ENCODE assay signal across 12 mouse cellular contexts in the genomic region with DNA sequence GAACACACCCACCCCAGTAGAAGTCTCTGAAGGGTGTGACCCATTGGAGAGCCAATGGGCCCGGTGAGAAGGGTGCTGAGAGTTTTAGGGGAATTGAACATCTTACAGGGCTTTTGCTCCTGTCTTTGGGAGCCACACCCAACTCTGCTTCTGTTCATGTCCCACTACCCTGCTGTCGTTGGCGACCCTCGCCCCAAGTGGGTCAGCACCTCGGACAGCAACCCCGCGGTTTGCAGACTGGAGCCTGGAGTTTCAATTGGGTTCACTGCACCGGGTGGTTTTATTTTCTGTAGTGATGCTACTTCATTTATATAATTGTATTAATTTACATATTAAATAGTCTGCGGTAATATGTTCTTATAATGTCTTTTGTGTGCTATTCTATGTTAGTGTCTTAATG. TPM values are rescaled to one million over a fixed set of nuclear protein-coding genes. Genes with fewer than 3 reads are reported as not detected.
A peak's percentile ranks its signal among the peaks of the same experiment; 100 is the strongest.
DNase-seq lines count a peak whose midpoint lies in the region; ATAC-seq lines count a peak whose summit lies in the region.
"Had no signal": no experiment of that assay in that cellular context is flagged by ENCODE, and none has a peak within 500 bp of the region (broad histone marks: within the 10 kb centered on the region; RNA-seq: fewer than 3 reads in every experiment).

No protein-coding gene starts in this region.

- intact Hi-C loops in left cerebral cortex, postnatal 14 days (cut with DNase I), result no loop called here

- peak; percentile 51 for DNase-seq in kidney, postnatal 10 days
- DNase-seq in embryo, embryonic 11 days, result peak; percentile 70
- peak; percentile 60 for DNase-seq in hindbrain, embryonic 11.5 days (ENCODE audit: low spot score)
- no peak for DNase-seq in lung, postnatal 36 days
- DNase-seq in left cerebral cortex, postnatal 14 days (ENCODE audit: low spot score in 2 of 2), result no peak
- no peak for DNase-seq in adrenal gland, adult 8-10 months
- DNase-seq: kidney, adult 8-10 months; liver, embryonic 13.5 days had no signal

- H3K27ac ChIP-seq in kidney, embryonic 14.5 days (ENCODE audit: low read depth, low read length), result no peak overlapping the region
- H3K27ac ChIP-seq in hindbrain, embryonic 11.5 days (ENCODE audit: low read depth, low read length), result peak overlapping the region; percentile 96
- H3K27ac ChIP-seq in midbrain, embryonic 15.5 days, result peak overlapping the region; percentile 98
- H3K27ac ChIP-seq: liver, embryonic 13.5 days had no signal

- no peak overlapping the region for H3K9ac ChIP-seq in kidney, embryonic 14.5 days (ENCODE audit: low read depth, low read length)
- peak overlapping the region; percentile 95 for H3K9ac ChIP-seq in hindbrain, embryonic 11.5 days (ENCODE audit: low read depth, low read length)
- H3K9ac ChIP-seq in midbrain, embryonic 15.5 days, result peak overlapping the region; percentile 94
- H3K9ac ChIP-seq: liver, embryonic 13.5 days had no signal

- no peaks in the 10 kb centered on the region for H3K9me3 ChIP-seq in kidney, embryonic 14.5 days (ENCODE audit: control insufficient read depth, low read length)
- H3K9me3 ChIP-seq in hindbrain, embryonic 11.5 days (ENCODE audit: control insufficient read depth, low read length), result no peaks in the 10 kb centered on the region
- H3K9me3 ChIP-seq in midbrain, embryonic 15.5 days, result no peaks in the 10 kb centered on the region
- H3K9me3 ChIP-seq: liver, embryonic 13.5 days had no signal

- H3K27me3 ChIP-seq in kidney, embryonic 14.5 days (ENCODE audit: control insufficient read depth, insufficient read depth, low read length), result peaks cover 44% of the 10 kb centered on the region
- peaks cover 10% of the 10 kb centered on the region; the same call in 1 of the 2 replicates for H3K27me3 ChIP-seq in hindbrain, embryonic 11.5 days (ENCODE audit: control insufficient read depth, insufficient read depth, low read length)
- H3K27me3 ChIP-seq in midbrain, embryonic 15.5 days (replicated peaks), result no peaks in the 10 kb centered on the region

- H3K4me1 ChIP-seq in kidney, embryonic 14.5 days (ENCODE audit: control insufficient read depth, insufficient read depth, low read length), result peaks cover 6% of the 10 kb centered on the region; the same call in 1 of the 2 replicates
- peaks cover 2% of the 10 kb centered on the region for H3K4me1 ChIP-seq in hindbrain, embryonic 11.5 days (replicated peaks; ENCODE audit: control insufficient read depth, insufficient read depth, low read length)
- peaks cover 43% of the 10 kb centered on the region for H3K4me1 ChIP-seq in midbrain, embryonic 15.5 days

- WGBS in kidney, embryonic 14.5 days, result 11% methylated on average over 9 of the region's 9 CpGs
- WGBS in hindbrain, embryonic 11.5 days, result 13% methylated on average over 9 of the region's 9 CpGs
- WGBS in midbrain, embryonic 15.5 days, result 8% methylated on average over 9 of the region's 9 CpGs

- H3K4me2 ChIP-seq in kidney, embryonic 14.5 days (replicated peaks; ENCODE audit: low read depth, low read length), result no peak overlapping the region
- peak overlapping the region; percentile 74 for H3K4me2 ChIP-seq in hindbrain, embryonic 11.5 days (replicated peaks; ENCODE audit: low read depth, low read length)
- H3K4me2 ChIP-seq in midbrain, embryonic 15.5 days, result peak overlapping the region; percentile 95
- H3K4me2 ChIP-seq: liver, embryonic 13.5 days had no signal

- no peak for ATAC-seq in kidney, embryonic 14.5 days (ENCODE audit: low FRiP score, low TSS enrichment)
- ATAC-seq in hindbrain, embryonic 11.5 days (ENCODE audit: low FRiP score), result no peak
- no peak for ATAC-seq in midbrain, embryonic 15.5 days (replicated peaks)

- H3K4me3 ChIP-seq in kidney, embryonic 14.5 days (ENCODE audit: low read length), result no peak overlapping the region
- H3K4me3 ChIP-seq in hindbrain, embryonic 11.5 days (ENCODE audit: low read depth, low read length), result peak overlapping the region; percentile 86
- peak overlapping the region; percentile 74 for H3K4me3 ChIP-seq in midbrain, embryonic 15.5 days
- H3K4me3 ChIP-seq: liver, embryonic 13.5 days had no signal

- H3K36me3 ChIP-seq in kidney, embryonic 14.5 days (ENCODE audit: control insufficient read depth, insufficient read depth, low read length), result no peaks in the 10 kb centered on the region
- H3K36me3 ChIP-seq in hindbrain, embryonic 11.5 days (ENCODE audit: control insufficient read depth, insufficient read depth, low read length), result peaks cover 5% of the 10 kb centered on the region; the same call in 1 of the 2 replicates
- H3K36me3 ChIP-seq in midbrain, embryonic 15.5 days (replicated peaks), result peaks cover 14% of the 10 kb centered on the region; the same call in 1 of the 2 replicates
- H3K36me3 ChIP-seq: liver, embryonic 13.5 days had no signal

RNA-seq across cellular contexts. Expression of a gene that starts 3.0 kb away (rescaled TPM):
- 1.2 and 1.9 TPM in 2 replicates for polyA plus RNA-seq in kidney, embryonic 14.5 days (2014; fragmentation: Nextera tagmentation; extraction: Ambion mirVana)
- 950 and 1,011 TPM in 2 replicates for polyA plus RNA-seq in hindbrain, embryonic 11.5 days (2014; fragmentation: Nextera tagmentation; extraction: Ambion mirVana)
- 2,127 and 2,170 TPM in 2 replicates for polyA plus RNA-seq in midbrain, embryonic 15.5 days (2015; fragmentation: Nextera tagmentation; extraction: Ambion mirVana)
- 100 to 1,000 TPM; 691 to 709 TPM for total RNA-seq in left cerebral cortex, postnatal 14 days (2021)
- 1 to 10 TPM; 2.9 to 9.7 (median 6.6) TPM for total RNA-seq in adrenal gland, adult 8-10 months (2022)
- total RNA-seq: neutrophil, adult 5-6 weeks had no signal

RNA-seq across cellular contexts. Expression of a gene that starts 7.3 kb away (rescaled TPM):
- not detected in 2 replicates for polyA plus RNA-seq in kidney, embryonic 14.5 days (2014; fragmentation: Nextera tagmentation; extraction: Ambion mirVana)
- 0.11 and 0.49 TPM in 2 replicates for polyA plus RNA-seq in hindbrain, embryonic 11.5 days (2014; fragmentation: Nextera tagmentation; extraction: Ambion mirVana)
- polyA plus RNA-seq in midbrain, embryonic 15.5 days (2015; fragmentation: Nextera tagmentation; extraction: Ambion mirVana), result 0.10 and 0.17 TPM in 2 replicates
- total RNA-seq in left cerebral cortex, postnatal 14 days (2021), result under 1 TPM in 1 of 2 experiments, not detected in 1; 0.09 TPM
- total RNA-seq in adrenal gland, adult 8-10 months (2022), result under 1 TPM in 1 of 4 experiments, not detected in 3; 0.13 TPM
- total RNA-seq: gastrocnemius, postnatal 4 days; neutrophil, adult 5-6 weeks had no signal
- polyA plus RNA-seq: liver, embryonic 13.5 days had no signal

RNA-seq across cellular contexts. Expression of a gene that starts 9.1 kb away (rescaled TPM):
- polyA plus RNA-seq in kidney, embryonic 14.5 days (2014; fragmentation: Nextera tagmentation; extraction: Ambion mirVana), result 24.2 and 35.7 TPM in 2 replicates
- 32.5 and 32.7 TPM in 2 replicates for polyA plus RNA-seq in hindbrain, embryonic 11.5 days (2014; fragmentation: Nextera tagmentation; extraction: Ambion mirVana)
- 48.4 and 49.8 TPM in 2 replicates for polyA plus RNA-seq in midbrain, embryonic 15.5 days (2015; fragmentation: Nextera tagmentation; extraction: Ambion mirVana)
- 10 to 100 TPM; 76.1 to 76.7 TPM for total RNA-seq in left cerebral cortex, postnatal 14 days (2021)
- total RNA-seq in adrenal gland, adult 8-10 months (2022), result 10 to 100 TPM; 27.8 to 40.1 (median 34.2) TPM

RNA-seq across cellular contexts. Expression of a gene that starts 40.7 kb away (rescaled TPM):
- 115 and 157 TPM in 2 replicates for polyA plus RNA-seq in kidney, embryonic 14.5 days (2014; fragmentation: Nextera tagmentation; extraction: Ambion mirVana)
- polyA plus RNA-seq in hindbrain, embryonic 11.5 days (2014; fragmentation: Nextera tagmentation; extraction: Ambion mirVana), result 179 and 181 TPM in 2 replicates
- 324 and 331 TPM in 2 replicates for polyA plus RNA-seq in midbrain, embryonic 15.5 days (2015; fragmentation: Nextera tagmentation; extraction: Ambion mirVana)
- 100 to 1,000 TPM; 541 to 593 TPM for total RNA-seq in left cerebral cortex, postnatal 14 days (2021)
- 100 to 1,000 TPM; 223 to 301 (median 278) TPM for total RNA-seq in adrenal gland, adult 8-10 months (2022)

Comparison
In these comparisons a context has a peak if more than half of its experiments do, and no peak if none do; other contexts are left out.
1. DNase-seq: peak in kidney, postnatal 10 days (single experiment), embryo, embryonic 11 days (single experiment) and hindbrain, embryonic 11.5 days (single experiment); none in lung, postnatal 36 days (single experiment), left cerebral cortex, postnatal 14 days (0 of 2) and adrenal gland, adult 8-10 months (single experiment).
2. RNA of a gene that starts 3.0 kb away (polyA plus RNA-seq): 2,127 to 2,170 TPM in midbrain, embryonic 15.5 days and 950 to 1,011 TPM in hindbrain, embryonic 11.5 days; 1.2 to 1.9 TPM in kidney, embryonic 14.5 days; every median in the first group is over 100 times any median in the second.